Comparison of ENCODE assay signal across 8 mouse cellular contexts in the genomic region with DNA sequence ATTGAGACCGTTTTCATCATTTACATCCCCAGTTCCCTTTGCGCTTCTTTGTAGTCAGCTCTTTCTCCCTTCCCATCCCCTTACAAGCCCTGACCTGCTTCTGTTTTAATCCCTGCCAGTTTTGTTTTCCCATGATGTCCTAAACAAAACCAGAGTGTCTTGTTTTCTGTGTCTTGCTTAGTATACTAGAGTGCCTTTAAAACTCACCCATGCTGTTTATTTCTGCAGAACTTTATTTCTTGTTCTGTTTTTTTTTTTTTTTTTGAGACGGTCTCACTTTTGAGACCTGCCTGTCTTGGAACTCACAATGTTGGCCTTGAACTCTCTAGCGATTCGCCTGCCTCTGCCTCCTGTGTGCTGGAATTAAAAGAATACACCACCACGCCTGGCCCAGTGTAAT. TPM values are rescaled to one million over a fixed set of nuclear protein-coding genes. Genes with fewer than 3 reads are reported as not detected.
DNase-seq lines count a peak whose midpoint lies in the region; ATAC-seq and TF ChIP-seq lines count a peak whose summit lies in the region.

No protein-coding gene starts in this region.

- no peaks in the 10 kb centered on the region for H3K27me3 ChIP-seq in heart, embryonic 16.5 days (ENCODE audit: control insufficient read depth, insufficient read depth, low read length)
- H3K27me3 ChIP-seq in Patski, result no peaks in the 10 kb centered on the region
- no peaks in the 10 kb centered on the region for H3K27me3 ChIP-seq in hindbrain, embryonic 11.5 days (ENCODE audit: control insufficient read depth, insufficient read depth, low read length)
- no peaks in the 10 kb centered on the region for H3K27me3 ChIP-seq in midbrain, embryonic 12.5 days

- H3K4me1 ChIP-seq in heart, embryonic 16.5 days (ENCODE audit: control insufficient read depth, insufficient read depth, low read length), result peaks cover 15% of the 10 kb centered on the region
- 0 out of 2 replicates have a peak, but pooled peaks cover 4% of the 10 kb centered on the region for H3K4me1 ChIP-seq in hindbrain, embryonic 11.5 days (replicated peaks; ENCODE audit: control insufficient read depth, insufficient read depth, low read length)
- H3K4me1 ChIP-seq in midbrain, embryonic 12.5 days, result peaks cover 21% of the 10 kb centered on the region

- CTCF ChIA-PET in Patski (lab: Charles Lee), result no interaction called here

- H3K9me3 ChIP-seq in heart, embryonic 16.5 days (replicated peaks; ENCODE audit: control insufficient read depth, low read length), result no peaks in the 10 kb centered on the region
- no peaks in the 10 kb centered on the region for H3K9me3 ChIP-seq in hindbrain, embryonic 11.5 days (ENCODE audit: control insufficient read depth, low read length)
- no peaks in the 10 kb centered on the region for H3K9me3 ChIP-seq in midbrain, embryonic 12.5 days

- POLR2A ChIA-PET in Patski (lab: Charles Lee), result interaction anchor here (0.5 to 0.7 kb wide), 2 partner anchors 9 to 1487 kb away, joined by 3 to 5 read pairs; no protein-coding TSS in a partner anchor

- peaks cover 3% of the 10 kb centered on the region; the same call in 1 of the 2 replicates for H3K36me3 ChIP-seq in heart, embryonic 16.5 days (ENCODE audit: control insufficient read depth, insufficient read depth)
- H3K36me3 ChIP-seq in hindbrain, embryonic 11.5 days (ENCODE audit: control insufficient read depth, insufficient read depth, low read length), result no peaks in the 10 kb centered on the region
- peaks cover 18% of the 10 kb centered on the region for H3K36me3 ChIP-seq in midbrain, embryonic 12.5 days

- H3K9ac ChIP-seq in heart, embryonic 16.5 days (ENCODE audit: low read length), result peak overlapping the region; percentile 79
- H3K9ac ChIP-seq in hindbrain, embryonic 11.5 days (ENCODE audit: low read depth, low read length), result peak overlapping the region; percentile 82
- H3K9ac ChIP-seq in midbrain, embryonic 12.5 days (replicated peaks), result peak overlapping the region; percentile 82

- in situ Hi-C loops in Patski (cut with MboI; ENCODE audit: low pct_unique_long_range_greater_than_20kb), result loop anchor here (10.0 kb wide), 1 partner anchor 201 kb away; the partner anchor contains the start of gene Rufy3

- no peak for DNase-seq in heart, adult 8-10 months (ENCODE audit: low spot score)
- peak; percentile 12 for DNase-seq in Patski (ENCODE audit: low read depth, low spot score)
- DNase-seq in hindbrain, embryonic 11.5 days (ENCODE audit: low spot score), result peak; percentile 7
- DNase-seq in urinary bladder, adult 18-20 months (ENCODE audit: low spot score in 2 of 2), result no peak
- no peak for DNase-seq in adrenal gland, adult 2 months
- no peak for DNase-seq in cerebellum, adult 11-12 months

- H3K27ac ChIP-seq in heart, embryonic 16.5 days (ENCODE audit: low read length), result peak overlapping the region; percentile 83
- peak overlapping the region; percentile 87 for H3K27ac ChIP-seq in hindbrain, embryonic 11.5 days (ENCODE audit: low read depth, low read length)
- peak overlapping the region; percentile 94 for H3K27ac ChIP-seq in midbrain, embryonic 12.5 days (replicated peaks)

- ATAC-seq in heart, embryonic 16.5 days (replicated peaks; ENCODE audit: extremely low read depth, insufficient read depth, low FRiP score), result no peak
- ATAC-seq in Patski, result no peak
- no peak; the same call in 1 of the 2 replicates for ATAC-seq in hindbrain, embryonic 11.5 days (ENCODE audit: low FRiP score)
- ATAC-seq in midbrain, embryonic 12.5 days (ENCODE audit: low FRiP score, low read depth), result no peak; the same call in 1 of the 2 replicates

- peak overlapping the region; percentile 73 for H3K4me3 ChIP-seq in heart, embryonic 16.5 days (ENCODE audit: low read length)
- peak overlapping the region; percentile 72 for H3K4me3 ChIP-seq in hindbrain, embryonic 11.5 days (ENCODE audit: low read depth, low read length)
- peak overlapping the region; percentile 75 for H3K4me3 ChIP-seq in midbrain, embryonic 12.5 days

- H3K4me2 ChIP-seq in heart, embryonic 16.5 days (ENCODE audit: low read depth, low read length), result peak overlapping the region; percentile 70
- H3K4me2 ChIP-seq in hindbrain, embryonic 11.5 days (replicated peaks; ENCODE audit: low read depth, low read length), result peak overlapping the region; percentile 37
- peak overlapping the region; percentile 58 for H3K4me2 ChIP-seq in midbrain, embryonic 12.5 days (replicated peaks)

- WGBS in heart, embryonic 16.5 days, result 19% methylated on average over 6 of the region's 6 CpGs
- WGBS in hindbrain, embryonic 11.5 days, result 20% methylated on average over 6 of the region's 6 CpGs
- 12% methylated on average over 6 of the region's 6 CpGs for WGBS in midbrain, embryonic 12.5 days

- no peak for TF ChIP-seq CTCF in Patski (IDR thresholded peaks at IDR 0.05)

RNA-seq across cellular contexts. Expression of gene Dck, which starts 0.8 kb away (rescaled TPM):
- 30.5 and 44.5 TPM in 2 replicates for polyA plus RNA-seq in heart, embryonic 16.5 days (2015; fragmentation: Nextera tagmentation; extraction: Ambion mirVana)
- 1 to 10 TPM; 1.8 to 2.7 (median 2.4) TPM for total RNA-seq in heart, adult 8-10 months (2022)
- polyA plus RNA-seq in Patski (2021), result 15.0 TPM
- 107 and 121 TPM in 2 replicates for polyA plus RNA-seq in hindbrain, embryonic 11.5 days (2014; fragmentation: Nextera tagmentation; extraction: Ambion mirVana)
- polyA plus RNA-seq in midbrain, embryonic 12.5 days (2016; fragmentation: Nextera tagmentation; extraction: Ambion mirVana), result 114 and 117 TPM in 2 replicates
- 1 to 10 TPM; 2.6 to 4.2 TPM for total RNA-seq in adrenal gland, adult 2 months (2021)
- polyA plus RNA-seq in adrenal gland, adult 2 months (2012; rRNA removed), result 2.5 and 3.4 TPM in 2 replicates

RNA-seq across cellular contexts. Expression of gene Mob1b, which starts 44.9 kb away (rescaled TPM):
- polyA plus RNA-seq in heart, embryonic 16.5 days (2015; fragmentation: Nextera tagmentation; extraction: Ambion mirVana), result 15.4 and 17.5 TPM in 2 replicates
- total RNA-seq in heart, adult 8-10 months (2022), result 10 to 100 TPM; 17.0 to 25.0 (median 20.9) TPM
- 23.9 TPM for polyA plus RNA-seq in Patski (2021)
- 17.0 and 20.1 TPM in 2 replicates for polyA plus RNA-seq in hindbrain, embryonic 11.5 days (2014; fragmentation: Nextera tagmentation; extraction: Ambion mirVana)
- polyA plus RNA-seq in midbrain, embryonic 12.5 days (2016; fragmentation: Nextera tagmentation; extraction: Ambion mirVana), result 15.8 and 17.5 TPM in 2 replicates
- 10 to 100 TPM; 32.9 to 36.3 TPM for total RNA-seq in adrenal gland, adult 2 months (2021)
- polyA plus RNA-seq in adrenal gland, adult 2 months (2012; rRNA removed), result 4.7 and 8.6 TPM in 2 replicates

Comparison
In these comparisons a context has a peak if more than half of its experiments do, and no peak if none do; other contexts are left out.
1. DNase-seq: peak in Patski (single experiment) and hindbrain, embryonic 11.5 days (single experiment); none in heart, adult 8-10 months (single experiment), urinary bladder, adult 18-20 months (0 of 2), adrenal gland, adult 2 months (single experiment) and cerebellum, adult 11-12 months (single experiment).
2. Peak in every context shown above with its lines, with median percentiles within 50 percentile points of each other: H3K27ac ChIP-seq, H3K4me2 ChIP-seq, H3K4me3 ChIP-seq and H3K9ac ChIP-seq.